Mouse (Mus musculus) midbrain, postnatal 0 days (tissue): ENCODE data around the gene Kcnk2. TPM values are rescaled to one million over a fixed set of nuclear protein-coding genes. Genes with fewer than 3 reads are reported as not detected.

Experiments
- ATAC-seq: fragments of 200-750 bp; cut with Nextera tagmentation; 2 replicates; pipeline ENCODE4 v1.8.0; 2017; ENCODE audit warnings: moderate number of reproducible peaks, mild to moderate bottlenecking, moderate TSS enrichment, moderate library complexity; ENCODE audit not compliant: low FRiP score
- DNase-seq: peaks from one replicate; pipeline ENCODE4 v3.0.0-alpha.2; 2015; ENCODE audit warnings: low spot score
- H3K27ac ChIP-seq: fragments of 300-500 bp; sonication (generic); 2 replicates; pipeline ENCODE4 v1.5.1; 2014; ENCODE audit warnings: low read depth, mild to moderate bottlenecking, low read length, mixed read lengths
- H3K27me3 ChIP-seq: fragments of 300-500 bp; sonication (generic); 2 replicates; pipeline ENCODE4 v1.6.1; 2014; ENCODE audit warnings: low read length, control low read depth, mixed read lengths; ENCODE audit not compliant: insufficient read depth
- H3K36me3 ChIP-seq: fragments of 300-500 bp; sonication (generic); 2 replicates; pipeline ENCODE4 v1.6.1; 2014; ENCODE audit warnings: low read length, control low read depth, mixed read lengths; ENCODE audit not compliant: insufficient read depth
- H3K4me1 ChIP-seq: fragments of 300-500 bp; sonication (generic); 2 replicates; pipeline ENCODE4 v1.6.1; 2014; ENCODE audit warnings: mild to moderate bottlenecking, control low read depth, antibody characterized with exemption, low read length, mixed read lengths; ENCODE audit not compliant: insufficient read depth
- H3K4me2 ChIP-seq: fragments of 300-500 bp; sonication (generic); 2 replicates; pipeline ENCODE4 v1.6.1; 2014; ENCODE audit warnings: low read depth, mild to moderate bottlenecking, low read length, mixed read lengths; ENCODE audit not compliant: poor library complexity, severe bottlenecking
- H3K4me3 ChIP-seq: fragments of 300-500 bp; sonication (generic); 2 replicates; pipeline ENCODE4 v1.5.1; 2014; ENCODE audit warnings: low read depth, mild to moderate bottlenecking, low read length, moderate library complexity
- H3K9ac ChIP-seq: fragments of 300-500 bp; sonication (generic); replicated peaks from 2 replicates; pipeline ENCODE4 v1.6.1; 2014; ENCODE audit warnings: mild to moderate bottlenecking, low read length, moderate library complexity, mixed read lengths; ENCODE audit not compliant: poor library complexity, severe bottlenecking
- H3K9me3 ChIP-seq: fragments of 300-500 bp; sonication (generic); 2 replicates; pipeline ENCODE4 v1.6.1; 2016; ENCODE audit warnings: low read length, control low read depth
- CTCF ChIP-seq: IDR thresholded peaks from 2 replicates; pipeline ENCODE4 v1.5.1; 2016; ENCODE audit warnings: antibody characterized with exemption, mild to moderate bottlenecking
- WGBS: fragments of 180-500 bp; shearing (Covaris S2); extraction: QIAGEN DNeasy Blood & Tissue Kit; methylation state at CpG from one replicate; pipeline ENCODE4 v1.1.7; 2014; 5-methylcytosine and 5-hydroxymethylcytosine counted together
- polyA plus RNA-seq: library from polyadenylated mRNA; unstranded; fragments of >200 nt; fragmentation: Nextera tagmentation; extraction: Ambion mirVana; gene quantifications from 2 replicates; pipeline ENCODE4 v1.2.1, GENCODE M21; 2015
- total RNA-seq: library from RNA; depleted of rRNA; stranded (reverse); fragments of >200 nt; gene quantifications from 2 replicates; pipeline ENCODE4 v1.2.3, GENCODE M21; 2014; rRNA removed

Gene Kcnk2
- total RNA-seq (19.8 and 22.1 TPM in 2 replicates), polyA plus RNA-seq (17.6 and 17.9 TPM in 2 replicates)

DNA sequence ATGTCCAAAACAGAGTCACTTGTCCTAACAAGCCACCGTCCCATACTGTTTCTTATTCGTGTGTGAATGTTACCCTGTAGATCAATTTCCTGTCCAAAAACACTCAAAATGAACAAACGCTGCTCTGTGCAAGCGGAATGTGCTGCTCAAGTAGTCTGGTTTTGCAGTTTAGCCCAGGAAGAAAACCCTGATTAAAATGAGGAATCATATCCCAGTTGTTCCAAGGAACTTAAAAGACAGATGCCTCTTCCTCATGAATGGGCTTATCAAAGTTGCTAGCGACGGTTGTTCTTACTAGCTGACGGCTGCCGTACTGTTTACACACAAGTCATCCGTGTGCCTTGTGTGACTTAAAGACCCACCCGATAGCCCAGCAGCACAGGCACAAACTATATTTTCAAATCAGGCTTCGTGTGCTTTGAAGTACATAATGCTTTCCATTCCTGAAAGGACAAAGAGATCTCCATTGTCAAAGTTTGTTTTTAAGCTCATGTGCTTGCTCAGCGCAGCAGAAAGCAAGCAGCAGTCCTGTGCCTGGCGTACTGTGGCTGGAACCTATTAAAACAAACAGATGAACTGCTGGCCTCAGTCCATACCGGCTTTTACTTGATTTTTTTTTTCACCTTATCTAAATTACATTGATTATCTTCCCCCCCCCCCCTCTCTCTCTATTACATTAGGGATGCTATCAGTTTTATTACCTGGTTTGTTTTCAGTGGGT lies at the start of gene Kcnk2:
Gene Kcnk2, minus strand, starts transcription at position 51 of the 721 bp plus-strand sequence.
- H3K9me3 ChIP-seq = no peaks in the 10 kb centered on the region
- no peaks in the 10 kb centered on the region for H3K36me3 ChIP-seq
- TF ChIP-seq CTCF = no peak
- WGBS = 49% methylated on average over 14 of the region's 14 CpGs
- DNase-seq (no peak), ATAC-seq (no peak)
- no peak within 1 kb of the TSS for H3K9ac ChIP-seq
- no peak within 1 kb of the TSS for H3K4me2 ChIP-seq
- no peak within 1 kb of the TSS for H3K27ac ChIP-seq
- H3K4me1 ChIP-seq = no peaks in the 10 kb centered on the region
- no peak within 1 kb of the TSS for H3K4me3 ChIP-seq
- no peaks in the 10 kb centered on the region for H3K27me3 ChIP-seq

- Histone ChIP-seq H3K27ac (no peak overlapping the region), H3K4me2 (no peak overlapping the region), H3K27me3 (no peaks in the 10 kb centered on the region), H3K9me3 (no peaks in the 10 kb centered on the region), H3K9ac (no peak overlapping the region), H3K36me3 (no peaks in the 10 kb centered on the region), H3K4me3 (no peak overlapping the region), H3K4me1 (no peaks in the 10 kb centered on the region)
- TF ChIP-seq CTCF = no peak
- DNase-seq = no peak
- WGBS = 69% methylated on average over 9 of the region's 9 CpGs
- no peak for ATAC-seq
Measured at GRCm38 (mm10) chr1:189440741-189441140, 38.7 kb upstream of the Kcnk2 start.

DNA sequence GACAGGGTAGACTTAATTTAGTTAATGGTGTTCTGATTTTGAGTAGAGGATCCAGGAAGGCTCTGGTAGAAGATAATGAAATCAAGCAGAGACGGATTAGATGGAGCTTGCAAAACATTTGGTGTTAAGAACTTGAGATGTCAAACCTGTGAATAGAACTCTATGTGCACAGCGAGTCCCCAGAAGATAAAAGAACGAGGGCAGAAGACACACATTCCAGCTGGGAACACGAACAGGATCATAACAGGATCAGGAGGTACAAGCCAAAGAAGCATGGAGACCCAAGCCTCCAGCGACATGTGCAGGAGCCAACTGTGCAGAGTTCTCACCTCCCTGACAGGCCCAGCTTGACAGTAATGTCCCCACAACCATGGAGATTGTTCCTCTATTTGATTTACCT lies 35.1 kb upstream of the Kcnk2 start:
- DNase-seq (no peak), ATAC-seq (no peak)
- Histone ChIP-seq H3K27me3 (no peaks in the 10 kb centered on the region), H3K27ac (no peak overlapping the region), H3K4me2 (no peak overlapping the region), H3K36me3 (no peaks in the 10 kb centered on the region), H3K9me3 (no peaks in the 10 kb centered on the region), H3K9ac (no peak overlapping the region), H3K4me3 (no peak overlapping the region), H3K4me1 (no peaks in the 10 kb centered on the region)
- 46% methylated on average over 5 of the region's 5 CpGs for WGBS
- TF ChIP-seq CTCF = no peak

GRCm38 (mm10) chr1:189435452-189435851 lies 33.4 kb upstream of the Kcnk2 start:
- Histone ChIP-seq H3K27ac (no peak overlapping the region), H3K36me3 (no peaks in the 10 kb centered on the region), H3K27me3 (no peaks in the 10 kb centered on the region), H3K4me3 (no peak overlapping the region), H3K9me3 (no peaks in the 10 kb centered on the region), H3K4me2 (no peak overlapping the region), H3K4me1 (peaks cover 7% of the 10 kb centered on the region), H3K9ac (no peak overlapping the region)
- TF ChIP-seq CTCF = no peak
- ATAC-seq (no peak), DNase-seq (no peak)
- WGBS = 54% methylated on average over 10 of the region's 10 CpGs

GRCm38 (mm10) chr1:189431479-189431878 lies 29.4 kb upstream of the Kcnk2 start:
- TF ChIP-seq CTCF = no peak
- whole genome bisulfite sequencing = 10% methylated on average over 5 of the region's 5 CpGs
- H3K27me3 ChIP-seq = no peaks in the 10 kb centered on the region
- no peak for ATAC-seq
- H3K4me1 ChIP-seq = peaks cover 7% of the 10 kb centered on the region
- DNase-seq = peak; percentile 14
- no peaks in the 10 kb centered on the region for H3K9me3 ChIP-seq
- no peaks in the 10 kb centered on the region for H3K36me3 ChIP-seq
- no peak overlapping the region for H3K4me3 ChIP-seq
- no peak overlapping the region for H3K27ac ChIP-seq
- no peak overlapping the region for H3K4me2 ChIP-seq
- no peak overlapping the region for H3K9ac ChIP-seq

GRCm38 (mm10) chr1:189430534-189430933 lies 28.5 kb upstream of the Kcnk2 start:
- ATAC-seq = no peak
- no peak overlapping the region for H3K4me3 ChIP-seq

More at GRCm38 (mm10) chr1:189430534-189430933, 28.5 kb upstream of the Kcnk2 start:
- Histone ChIP-seq H3K4me1 (peaks cover 7% of the 10 kb centered on the region), H3K9ac (no peak overlapping the region), H3K9me3 (no peaks in the 10 kb centered on the region), H3K27me3 (no peaks in the 10 kb centered on the region), H3K27ac (no peak overlapping the region), H3K36me3 (no peaks in the 10 kb centered on the region), H3K4me2 (no peak overlapping the region)
- no peak; the same call in 1 of the 2 replicates for TF ChIP-seq CTCF
- peak; percentile 53 for DNase-seq
- WGBS = 27% methylated on average over 4 of the region's 4 CpGs
